In the genomic region with DNA sequence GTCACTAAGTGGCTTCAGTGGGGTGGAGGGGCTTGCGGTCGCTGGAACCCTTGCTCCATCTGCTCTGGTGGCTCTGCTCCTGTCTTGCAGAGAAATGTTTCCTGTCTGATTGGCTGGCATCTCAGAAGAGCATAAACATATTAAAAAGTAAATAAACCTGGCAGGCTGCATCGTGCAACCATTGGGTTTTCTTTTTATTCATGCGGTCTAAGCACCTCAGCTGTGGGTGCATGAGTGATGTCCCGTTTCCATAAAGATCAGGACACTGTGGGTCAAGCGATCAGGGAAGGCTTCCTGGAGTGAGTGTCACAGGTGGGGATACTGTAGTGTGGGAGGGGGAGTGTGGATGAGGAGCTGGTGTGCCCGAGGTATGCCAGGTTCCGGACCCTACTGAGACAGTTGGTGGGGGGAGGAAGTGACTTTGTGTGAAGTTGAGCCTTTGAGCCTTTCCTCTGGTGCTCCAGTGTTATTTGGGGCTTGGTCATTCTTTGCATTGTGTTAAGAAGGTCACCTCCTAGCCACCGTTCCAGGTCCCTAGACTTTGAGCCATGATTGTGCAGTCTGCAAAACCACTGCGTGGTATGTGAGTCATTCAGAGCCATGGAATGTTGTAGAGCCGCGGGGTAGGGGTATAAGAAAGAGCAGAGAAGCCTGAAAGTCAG, we compare ENCODE assay signal across 11 mouse cellular contexts. TPM values are rescaled to one million over a fixed set of nuclear protein-coding genes. Genes with fewer than 3 reads are reported as not detected.
DNase-seq lines count a peak whose midpoint lies in the region; ATAC-seq and TF ChIP-seq lines count a peak whose summit lies in the region.
"Had no signal": no experiment of that assay in that cellular context is flagged by ENCODE, and none has a peak within 500 bp of the region (broad histone marks: within the 10 kb centered on the region; RNA-seq: fewer than 3 reads in every experiment).

No protein-coding gene starts in this region.

- no peak overlapping the region for H3K9ac ChIP-seq in lung, postnatal 0 days (replicated peaks; ENCODE audit: low read depth)
- peak overlapping the region; percentile 96 for H3K9ac ChIP-seq in MEL (ENCODE audit: control insufficient read depth, low read depth, low read length, poor library complexity, severe bottlenecking)
- no peak overlapping the region for H3K9ac ChIP-seq in liver, embryonic 11.5 days (ENCODE audit: low read depth, low read length)
- H3K9ac ChIP-seq: lung, embryonic 14.5 days had no signal

- no peaks in the 10 kb centered on the region for H3K36me3 ChIP-seq in lung, postnatal 0 days (ENCODE audit: insufficient read depth, low read length)
- H3K36me3 ChIP-seq in MEL (ENCODE audit: control insufficient read depth in 1 of 2, insufficient read depth in 2 of 2, low read length in 2 of 2), result peaks cover 0 to 58% of the 10 kb centered on the region in 2 experiments; a peak in 2 of 4 replicates
- H3K36me3 ChIP-seq in liver, embryonic 11.5 days (ENCODE audit: control insufficient read depth, insufficient read depth, low read length), result no peaks in the 10 kb centered on the region

- no peak overlapping the region for H3K27ac ChIP-seq in lung, postnatal 0 days (ENCODE audit: low read length)
- H3K27ac ChIP-seq in MEL (ENCODE audit: control insufficient read depth, low read depth, low read length), result no peak overlapping the region
- H3K27ac ChIP-seq in liver, embryonic 11.5 days (ENCODE audit: low read depth, low read length), result no peak overlapping the region
- H3K27ac ChIP-seq: kidney, postnatal 0 days had no signal

- peaks cover 51% of the 10 kb centered on the region for H3K79me2 ChIP-seq in MEL (ENCODE audit: control insufficient read depth, insufficient read depth, low read length, poor library complexity)

- H3K4me3 ChIP-seq in lung, postnatal 0 days (ENCODE audit: low read depth, low read length), result no peak overlapping the region
- peak overlapping the region in 1 of 2 experiments; percentile 96; a peak in 3 of 4 replicates for H3K4me3 ChIP-seq in MEL (ENCODE audit: control insufficient read depth in 1 of 2, insufficient read depth in 1 of 2, low read depth in 2 of 2, low read length in 2 of 2)
- H3K4me3 ChIP-seq in liver, embryonic 11.5 days (ENCODE audit: low read depth, low read length), result peak overlapping the region; percentile 42

- no peak for TF ChIP-seq RAD21 in MEL (IDR thresholded peaks at IDR 0.05; ENCODE audit: low read depth, low read length)

- TF ChIP-seq POLR2A in MEL (IDR thresholded peaks at IDR 0.05; ENCODE audit: control insufficient read depth in 1 of 2, insufficient read depth in 1 of 2, low read depth in 1 of 2, low read length in 2 of 2, poor library complexity in 1 of 2), result no peak

- H3K4me2 ChIP-seq in lung, postnatal 0 days (replicated peaks; ENCODE audit: low read depth, low read length), result peak overlapping the region; percentile 19; the same call in 1 of the 2 replicates
- H3K4me2 ChIP-seq in liver, embryonic 11.5 days, result peak overlapping the region; percentile 60
- H3K4me2 ChIP-seq: lung, embryonic 14.5 days had no signal

- DNase-seq in lung, postnatal 0 days (ENCODE audit: low spot score), result no peak
- DNase-seq in lung, postnatal 14 days, result no peak
- no peak for DNase-seq in MEL (ENCODE audit: low read depth, low spot score)
- DNase-seq in liver, embryonic 11.5 days (ENCODE audit: low spot score), result no peak
- peak; percentile 65 for DNase-seq in thymus, postnatal 25 days
- DNase-seq in urinary bladder, adult 2 months (ENCODE audit: low spot score), result no peak
- DNase-seq: heart, postnatal 4 days; lung, embryonic 14.5 days had no signal

- no peaks in the 10 kb centered on the region for H3K4me1 ChIP-seq in lung, postnatal 0 days (ENCODE audit: insufficient read depth, low read depth, low read length)
- peaks cover 20 to 65% of the 10 kb centered on the region in 2 experiments for H3K4me1 ChIP-seq in MEL (ENCODE audit: control insufficient read depth in 1 of 2, insufficient read depth in 2 of 2, low read length in 2 of 2)
- H3K4me1 ChIP-seq in liver, embryonic 11.5 days (replicated peaks; ENCODE audit: control insufficient read depth, insufficient read depth, low read length), result peaks cover 46% of the 10 kb centered on the region

- H3K27me3 ChIP-seq in lung, postnatal 0 days (replicated peaks; ENCODE audit: insufficient read depth, low read length), result no peaks in the 10 kb centered on the region
- H3K27me3 ChIP-seq in MEL (ENCODE audit: control insufficient read depth in 1 of 2, insufficient read depth in 2 of 2, low read length in 2 of 2), result no peaks in the 10 kb centered on the region
- no peaks in the 10 kb centered on the region for H3K27me3 ChIP-seq in liver, embryonic 11.5 days (replicated peaks; ENCODE audit: control insufficient read depth, insufficient read depth, low read length)

- no peaks in the 10 kb centered on the region for H3K9me3 ChIP-seq in lung, postnatal 0 days (ENCODE audit: low read length)
- no peaks in the 10 kb centered on the region for H3K9me3 ChIP-seq in MEL (replicated peaks; ENCODE audit: insufficient read depth, low read length)
- H3K9me3 ChIP-seq in liver, embryonic 11.5 days (ENCODE audit: control insufficient read depth, low read length), result no peaks in the 10 kb centered on the region

- WGBS in lung, postnatal 0 days, result 48% methylated on average over 12 of the region's 12 CpGs
- 42% methylated on average over 12 of the region's 12 CpGs for WGBS in liver, embryonic 11.5 days

- TF ChIP-seq CTCF in lung, postnatal 0 days (IDR thresholded peaks at IDR 0.05), result no peak
- TF ChIP-seq CTCF in MEL (IDR thresholded peaks at IDR 0.05 in 2 of 3, conservative IDR thresholded peaks at IDR 0.05 in 1 of 3; ENCODE audit: control insufficient read depth in 1 of 3, insufficient read depth in 1 of 3, low read depth in 2 of 3, low read length in 3 of 3, poor library complexity in 1 of 3, severe bottlenecking in 1 of 3), result no peak

- no peak for ATAC-seq in lung, postnatal 0 days
- ATAC-seq in liver, embryonic 11.5 days (replicated peaks; ENCODE audit: low FRiP score), result no peak
- ATAC-seq in activated CD4-positive, CD25-positive, alpha-beta regulatory T cell, adult 4 months, result no peak

- TF ChIP-seq EP300 in lung, postnatal 0 days (IDR thresholded peaks at IDR 0.05), result no peak
- TF ChIP-seq EP300 in MEL (IDR thresholded peaks at IDR 0.05; ENCODE audit: low read depth in 1 of 2, low read length in 2 of 2), result no peak

TF ChIP-seq in MEL, 35 proteins besides CTCF, POLR2A, EP300 and RAD21:
- TF ChIP-seq BHLHE40 (IDR thresholded peaks at IDR 0.05; ENCODE audit: borderline replicate concordance, low read depth, low read length) (no peak), CHD2 (IDR thresholded peaks at IDR 0.05; ENCODE audit: low read length) (no peak), ZC3H11A (IDR thresholded peaks at IDR 0.05; ENCODE audit: low read depth, low read length) (no peak), MXI1 (IDR thresholded peaks at IDR 0.05; ENCODE audit: low read depth, low read length) (no peak), MYC (IDR thresholded peaks at IDR 0.05; ENCODE audit: low read depth, low read length) (no peak), HCFC1 (IDR thresholded peaks at IDR 0.05; ENCODE audit: low read depth, low read length) (no peak), MAX (IDR thresholded peaks at IDR 0.05; ENCODE audit: low read length) (no peak), ZMIZ1 (IDR thresholded peaks at IDR 0.05; ENCODE audit: low read depth, low read length) (no peak), ETS1 (IDR thresholded peaks at IDR 0.05; ENCODE audit: low read depth, low read length) (no peak), USF1 (IDR thresholded peaks at IDR 0.05; ENCODE audit: low read depth, low read length) (no peak), GATA1 (IDR thresholded peaks at IDR 0.05; ENCODE audit: low read depth, low read length) (no peak), ELF1 (IDR thresholded peaks at IDR 0.05; ENCODE audit: low read depth, low read length) (no peak), MAFK (IDR thresholded peaks at IDR 0.05; ENCODE audit: borderline replicate concordance, low read depth, low read length) (no peak), MYB (IDR thresholded peaks at IDR 0.05; ENCODE audit: low read depth, low read length) (no peak), TAL1 (IDR thresholded peaks at IDR 0.05; ENCODE audit: low read length) (no peak), TBP (IDR thresholded peaks at IDR 0.05; ENCODE audit: low read depth, low read length) (no peak), KAT2A (conservative IDR thresholded peaks at IDR 0.05; ENCODE audit: low read depth, low read length) (no peak)

RNA-seq across cellular contexts. Expression of a gene that starts 2.2 kb away (rescaled TPM):
- 88.8 and 98.8 TPM in 2 replicates for polyA plus RNA-seq in lung, postnatal 0 days (2015; fragmentation: Nextera tagmentation; extraction: Ambion mirVana)
- 101 and 116 TPM in 2 replicates for total RNA-seq in MEL (2012; rRNA removed)
- 100 to 1,000 TPM; 234 to 696 TPM for polyA plus RNA-seq in MEL (2012; ENCODE audit: insufficient read depth in 1 of 2, insufficient read length in 2 of 2, low read depth in 1 of 2, low replicate concordance in 2 of 2, missing spikeins in 1 of 2)
- 87.2 and 93.3 TPM in 2 replicates for polyA plus RNA-seq in liver, embryonic 11.5 days (2014; fragmentation: Nextera tagmentation; extraction: Ambion mirVana)
- 1,000 to 10,000 TPM; 1,545 to 2,139 TPM for polyA plus RNA-seq in activated CD4-positive, CD25-positive, alpha-beta regulatory T cell, adult 4 months (2017; shearing (Covaris generic))
- polyA plus RNA-seq in urinary bladder, adult 2 months (2012; rRNA removed), result 50.5 and 51.9 TPM in 2 replicates

RNA-seq across cellular contexts. Expression of a gene that starts 29.0 kb away (rescaled TPM):
- polyA plus RNA-seq in lung, postnatal 0 days (2015; fragmentation: Nextera tagmentation; extraction: Ambion mirVana), result not detected in 2 replicates
- total RNA-seq in MEL (2012; rRNA removed), result not detected in 2 replicates
- not detected for polyA plus RNA-seq in MEL (2012; ENCODE audit: insufficient read depth in 1 of 2, insufficient read length in 2 of 2, low read depth in 1 of 2, low replicate concordance in 2 of 2, missing spikeins in 1 of 2)
- polyA plus RNA-seq in liver, embryonic 11.5 days (2014; fragmentation: Nextera tagmentation; extraction: Ambion mirVana), result 0.29 and 0.32 TPM in 2 replicates
- polyA plus RNA-seq in activated CD4-positive, CD25-positive, alpha-beta regulatory T cell, adult 4 months (2017; shearing (Covaris generic)), result under 1 TPM in 1 of 2 experiments, not detected in 1; 0.23 TPM
- 0.04 TPM in 1 of 2 replicates, not detected in the other for polyA plus RNA-seq in urinary bladder, adult 2 months (2012; rRNA removed)
- total RNA-seq: heart, postnatal 4 days; monocyte, adult 5-6 weeks had no signal
- polyA plus RNA-seq: lung, embryonic 14.5 days had no signal
